Mouse (Mus musculus) cerebellum, adult 2 months (tissue): ENCODE data around the gene Ern1.

ENCODE experiments used
- CTCF ChIP-seq: fragments of 200-500 bp; IDR thresholded peaks from 2 replicates; pipeline ENCODE4 v1.5.1; 2011; ENCODE audit warnings: low read depth, mild to moderate bottlenecking, control low read depth, low read length, moderate library complexity, borderline replicate concordance; ENCODE audit not compliant: insufficient read depth
- POLR2A ChIP-seq: fragments of 200-500 bp; IDR thresholded peaks from 2 replicates; pipeline ENCODE4 v1.6.1; 2011; ENCODE audit warnings: low read length, control low read depth, borderline replicate concordance; ENCODE audit not compliant: insufficient read depth

DNA sequence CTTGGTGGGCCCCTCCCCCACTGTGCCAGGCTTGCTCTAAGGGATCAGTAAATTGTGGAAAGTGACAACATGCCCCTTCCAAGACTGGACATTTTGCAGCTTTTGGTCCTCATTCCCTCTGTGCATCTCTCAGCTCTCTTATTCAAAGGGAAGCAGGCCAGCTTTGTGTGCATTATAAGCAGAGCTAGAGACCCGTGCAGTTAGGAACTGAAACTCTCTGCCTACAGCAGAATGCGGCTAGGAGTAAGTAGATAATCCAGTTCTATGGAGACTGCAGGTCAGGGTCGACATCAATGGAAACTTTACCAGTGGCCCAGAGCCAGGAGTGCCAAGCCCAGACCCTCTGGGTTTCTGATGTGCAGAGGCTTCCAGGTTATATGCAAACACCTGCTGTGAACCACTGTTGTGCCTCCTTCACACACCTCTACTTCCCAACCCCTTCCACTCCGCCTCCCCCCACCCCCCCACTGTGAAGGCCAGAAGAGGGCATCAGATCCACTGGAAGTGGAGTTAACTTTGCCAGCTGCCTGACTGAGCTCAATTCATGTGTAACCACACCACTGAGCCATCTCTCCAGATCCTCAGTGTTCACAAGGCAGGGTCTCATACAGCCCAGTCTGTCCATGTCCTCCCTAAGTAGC is 11.2 kb upstream of the Ern1 start:
- no peak for TF ChIP-seq POLR2A
- TF ChIP-seq CTCF, result no peak
